Mouse (Mus musculus): ENCODE data around the gene Opalin.

Opalin gene

DNA sequence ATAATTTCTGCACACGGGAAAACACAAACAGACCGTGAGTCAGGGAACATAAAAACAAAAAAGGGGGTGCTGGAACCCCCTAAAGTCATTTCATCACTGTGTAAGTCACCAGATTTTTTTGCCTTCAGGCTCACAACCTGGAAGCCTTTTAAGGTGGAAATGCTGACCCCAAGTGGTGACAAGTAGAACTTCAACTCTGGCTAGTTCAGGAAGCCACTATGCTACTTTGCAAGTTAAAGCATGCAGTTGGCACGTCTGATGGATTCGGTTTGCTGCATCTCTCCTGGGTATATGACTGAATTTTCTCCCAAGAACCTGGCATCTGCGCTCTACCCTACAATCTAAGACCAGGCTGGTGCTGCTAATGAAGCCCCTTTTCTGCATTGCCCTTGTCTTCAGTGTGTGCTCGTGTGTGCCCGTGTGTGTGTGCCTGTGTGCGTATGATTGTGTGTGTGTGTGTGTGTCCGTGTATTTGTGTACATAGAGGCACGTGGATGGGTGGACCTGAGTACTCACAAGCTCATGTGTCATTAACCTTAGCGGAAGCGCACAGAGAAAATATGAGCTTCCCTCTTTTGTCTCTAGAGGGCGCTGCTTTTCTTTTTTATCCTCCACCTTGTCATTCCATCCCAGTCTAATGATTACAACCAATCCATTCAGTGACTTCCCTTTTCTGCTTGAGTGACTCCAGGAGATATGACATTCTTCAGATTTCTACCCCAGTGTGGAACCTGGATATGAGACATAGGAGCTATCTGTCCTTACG lies 60.8 kb downstream of the Opalin start:
- WGBS = 13% methylated on average over 14 of the region's 14 CpGs

DNA sequence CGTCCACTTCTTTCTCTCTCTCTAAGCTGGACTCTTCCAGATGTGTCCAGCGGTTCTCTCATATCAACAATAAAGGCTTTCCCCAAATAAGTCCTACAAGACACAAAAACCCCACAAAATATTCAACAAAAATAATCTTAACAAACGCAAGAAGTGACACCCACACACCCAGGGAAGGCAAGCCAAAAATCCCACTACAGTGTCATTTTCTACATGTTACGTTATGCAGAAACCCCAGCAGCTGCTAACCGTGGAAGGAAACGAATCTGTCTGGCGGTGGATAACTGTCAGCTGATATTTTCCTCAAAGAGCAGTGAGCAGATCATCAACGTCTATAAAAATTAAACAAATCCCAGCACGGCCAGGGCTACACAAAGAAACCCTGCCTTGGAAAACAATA lies 62.9 kb downstream of the Opalin start:
- WGBS = 19% methylated on average over 9 of the region's 9 CpGs

DNA sequence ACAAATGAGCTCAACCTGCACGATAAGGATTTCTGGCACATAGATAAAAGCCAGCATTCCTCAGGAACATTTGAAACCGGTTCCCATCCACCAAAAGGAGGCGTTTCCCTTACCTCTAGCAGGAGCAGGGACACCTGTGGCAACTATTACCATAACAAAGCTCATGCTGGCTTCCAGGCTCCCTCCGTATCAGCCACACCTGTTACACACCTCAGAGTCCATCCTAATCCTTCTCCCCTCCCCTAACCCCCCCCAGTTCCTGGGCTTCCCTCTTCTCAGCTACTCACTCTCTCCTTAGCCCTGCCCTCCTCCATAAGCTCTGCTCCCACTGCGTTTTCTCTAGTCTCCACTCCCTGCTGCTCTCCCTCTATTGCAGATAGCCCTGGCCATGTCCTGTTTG lies 63.3 kb downstream of the Opalin start:
- WGBS = 12% methylated on average over 5 of the region's 5 CpGs

Data from cerebral cortex, adult 2 months (tissue).